Mouse (Mus musculus) T-cell, adult 2 months (primary cell): ENCODE measurements around the gene Sult5a1.

ENCODE experiments used
- DNase-seq: peaks from one replicate; pipeline ENCODE4 v3.0.0; 2022; ENCODE audit warnings: low spot score

The Sult5a1 gene

GRCm38 (mm10) chr8:123135406-123135805, 22.7 kb downstream of the Sult5a1 start:
- DNase-seq, result no peak

GRCm38 (mm10) chr8:123134149-123134713, 23.9 kb downstream of the Sult5a1 start:
- no peak for DNase-seq

- no peak for DNase-seq
Observed at GRCm38 (mm10) chr8:123132953-123133352, 25.2 kb downstream of the Sult5a1 start.

DNA sequence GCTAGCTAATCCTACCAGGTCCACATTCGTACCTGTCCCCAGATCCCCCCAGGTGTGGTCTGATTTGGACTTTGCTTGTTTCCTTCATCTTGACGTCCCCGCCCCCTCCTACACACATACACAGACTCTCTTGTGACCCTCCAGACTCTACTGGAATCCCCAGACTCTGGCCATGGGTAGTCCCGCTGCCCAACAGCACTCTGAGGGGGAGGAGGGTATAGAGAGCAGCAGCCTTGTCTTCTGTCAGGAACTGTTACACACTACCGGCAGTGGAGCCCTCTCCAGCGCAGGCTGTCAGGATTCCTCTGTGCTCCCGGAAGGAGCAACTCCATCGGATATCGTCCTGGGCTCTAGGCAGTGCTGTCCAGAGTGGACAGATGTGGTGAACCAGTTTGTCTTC, 27.1 kb downstream of the Sult5a1 start:
- no peak for DNase-seq

DNA sequence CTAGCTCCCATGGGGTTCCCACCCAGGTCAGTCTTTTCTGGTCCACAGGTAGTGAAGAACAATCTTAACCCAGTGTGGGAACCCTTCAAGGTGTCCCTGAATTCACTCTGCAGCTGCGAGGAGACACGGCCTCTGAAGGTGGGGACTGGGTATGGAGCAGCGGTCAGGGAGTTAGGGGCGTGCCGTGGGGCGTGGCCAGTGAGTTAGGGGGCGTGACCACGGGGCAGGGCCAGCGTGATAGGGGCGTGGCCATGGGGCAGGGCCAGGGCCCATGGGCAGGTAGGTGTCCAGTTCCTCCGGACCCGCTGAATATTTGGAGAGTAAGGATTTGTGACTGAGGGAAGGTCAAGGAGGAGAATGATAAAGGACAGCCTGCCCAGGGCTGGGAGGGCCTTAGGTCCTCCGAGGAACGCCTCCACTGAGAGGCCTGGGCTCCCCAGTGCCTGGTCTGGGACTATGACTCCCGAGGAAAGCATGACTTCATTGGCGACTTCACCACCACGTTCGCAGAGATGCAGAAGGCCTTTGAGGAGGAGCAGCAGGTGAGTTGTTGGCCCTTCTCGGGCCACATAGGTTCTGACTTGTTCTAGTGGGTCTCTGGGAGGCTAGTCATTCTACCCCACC, 31.8 kb downstream of the Sult5a1 start:
- no peak for DNase-seq

- no peak for DNase-seq
Observed at GRCm38 (mm10) chr8:123122670-123123069, 35.4 kb downstream of the Sult5a1 start.

GRCm38 (mm10) chr8:123122059-123122458, 36.1 kb downstream of the Sult5a1 start:
- DNase-seq, result no peak

- DNase-seq, result no peak
Observed at GRCm38 (mm10) chr8:123117744-123118143, 40.4 kb downstream of the Sult5a1 start.

DNA sequence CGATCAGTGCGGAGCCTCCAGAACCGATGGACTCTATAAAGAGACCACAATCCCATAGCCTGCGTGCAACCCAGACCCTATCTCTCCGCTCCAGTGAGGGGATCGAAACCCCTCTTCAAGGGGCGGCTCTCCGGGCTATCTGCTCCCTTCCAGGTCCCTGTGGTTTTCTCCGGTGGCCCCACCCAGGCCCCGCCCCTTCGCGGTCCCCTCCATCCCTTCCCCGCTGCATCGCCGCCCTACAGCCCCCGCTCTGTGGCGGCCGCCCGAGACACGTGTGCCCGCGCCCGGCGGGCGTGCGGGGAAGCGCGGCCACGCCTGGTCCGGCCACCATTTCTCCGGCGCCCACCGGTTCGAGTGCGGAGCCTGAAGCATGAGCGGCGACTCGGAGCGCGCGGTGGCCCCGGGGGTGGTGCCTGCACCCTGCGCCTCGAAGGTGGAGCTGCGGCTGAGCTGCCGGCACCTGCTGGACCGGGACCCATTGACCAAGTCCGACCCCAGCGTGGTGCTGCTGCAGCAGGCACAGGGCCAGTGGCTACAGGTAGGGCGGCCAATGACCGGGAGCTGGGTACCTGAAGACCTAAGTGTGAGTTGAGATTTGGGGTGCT, 40.9 kb downstream of the Sult5a1 start, which contains the start of gene Cpne7:
Gene Cpne7, plus strand, starts transcription at position 248 of the 605 bp plus-strand sequence.
- no peak for DNase-seq

GRCm38 (mm10) chr8:123114644-123115043, 43.5 kb downstream of the Sult5a1 start:
- no peak for DNase-seq

DNA sequence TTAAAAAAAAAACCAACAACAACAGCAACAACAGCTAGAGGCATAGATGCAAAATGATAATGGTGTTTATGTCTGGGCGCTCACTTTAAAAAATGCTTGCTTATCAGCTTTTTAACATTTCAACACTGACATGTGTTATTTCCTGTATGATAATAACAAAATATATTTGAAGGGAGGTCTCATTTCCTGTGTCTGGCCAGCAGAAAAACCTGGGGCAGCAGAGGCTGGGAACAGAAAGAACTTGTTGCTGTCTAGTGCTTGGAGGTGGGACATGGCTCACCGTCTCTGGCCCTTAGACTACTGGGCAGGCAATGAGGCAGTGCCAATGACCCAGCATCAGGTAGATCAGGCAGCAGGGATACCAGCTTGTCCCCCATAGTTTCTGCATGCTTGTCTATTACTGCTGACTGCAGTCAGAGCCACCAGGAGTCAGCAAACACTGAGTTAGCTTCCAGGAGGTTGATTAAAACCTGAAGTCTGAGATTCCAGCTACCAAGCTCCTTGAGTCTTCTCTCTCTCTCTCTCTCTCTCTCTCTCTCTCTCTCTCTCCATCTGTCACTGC, 44.1 kb downstream of the Sult5a1 start:
- no peak for DNase-seq

DNA sequence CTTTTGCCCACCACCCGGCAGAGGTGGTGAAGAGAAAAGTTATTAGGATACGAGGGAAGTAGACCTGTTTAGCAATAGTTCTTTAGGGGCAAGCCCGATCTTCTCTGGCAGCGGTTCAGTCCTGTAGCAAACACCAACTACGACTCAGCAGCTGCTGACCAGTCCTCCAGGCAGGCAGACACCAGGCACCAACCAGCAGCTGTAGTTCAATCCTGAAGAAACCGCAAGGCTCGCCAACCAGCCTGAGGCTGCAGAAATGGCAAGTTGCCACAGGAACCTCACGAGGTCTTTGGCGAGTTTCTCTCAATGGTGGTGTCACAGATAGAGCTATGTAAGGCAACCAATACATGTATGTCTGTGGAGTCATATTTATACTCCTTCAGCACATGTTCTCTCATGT, 45.2 kb downstream of the Sult5a1 start:
- no peak for DNase-seq

- peak; percentile 58 for DNase-seq
Observed at GRCm38 (mm10) chr8:123110649-123111048, 47.5 kb downstream of the Sult5a1 start.

DNA sequence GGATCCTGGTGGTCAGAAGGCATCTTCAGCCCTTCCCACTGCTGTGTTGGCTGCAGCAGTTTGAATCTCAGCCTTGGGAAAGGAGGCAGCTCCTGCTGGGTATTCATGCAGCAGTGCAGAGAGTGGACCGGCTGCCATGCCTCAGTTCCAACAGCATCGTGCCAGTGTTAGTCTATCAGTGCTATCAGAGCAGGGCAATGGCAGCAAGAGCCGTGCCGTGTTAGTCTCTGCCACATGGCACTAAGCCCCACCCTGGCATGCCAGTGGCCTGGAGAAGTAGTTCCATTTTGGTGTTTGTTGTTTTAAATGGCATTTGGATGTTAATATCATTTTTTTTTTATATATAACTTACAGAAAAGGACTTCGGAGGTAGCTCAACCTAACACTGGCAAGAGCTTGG, 49.2 kb downstream of the Sult5a1 start:
- no peak for DNase-seq

DNA sequence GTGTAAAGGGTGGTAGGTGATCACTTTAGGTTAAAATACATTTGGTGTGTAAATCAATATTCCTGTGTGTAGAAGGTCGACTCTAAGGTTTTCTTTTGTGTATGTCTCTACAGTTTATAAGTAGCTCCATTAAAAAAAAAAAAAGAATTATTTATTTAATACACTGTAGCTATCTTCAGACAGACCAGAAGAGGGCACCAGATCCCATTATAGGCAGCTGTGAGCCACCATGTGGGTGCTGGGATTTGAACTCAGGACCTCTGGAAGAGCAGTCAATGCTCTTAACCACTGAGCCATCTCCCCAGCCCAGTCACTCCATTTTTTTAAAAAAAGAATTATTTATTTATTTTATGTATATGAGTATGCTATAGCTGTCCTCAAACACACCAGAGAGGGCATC, 50.1 kb downstream of the Sult5a1 start:
- no peak for DNase-seq

DNA sequence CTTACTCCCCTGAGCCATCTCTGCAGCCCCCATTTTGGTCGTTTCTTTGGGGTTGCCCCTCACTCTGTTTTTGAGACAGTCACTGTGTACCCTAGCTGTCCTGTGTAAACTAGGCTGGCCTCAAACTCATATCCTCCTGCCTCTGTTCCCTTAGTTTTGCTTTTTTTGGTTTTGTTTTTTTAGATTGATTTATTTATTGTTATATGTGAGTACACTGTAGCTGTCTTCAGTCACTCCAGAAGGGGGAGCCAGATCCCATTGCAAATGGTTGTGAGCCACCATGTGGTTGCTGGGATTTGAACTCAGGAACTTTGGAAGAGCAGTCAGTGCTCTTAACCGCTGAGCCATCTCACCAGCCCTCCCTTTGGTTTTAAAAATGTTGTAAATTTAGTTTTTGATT, 51.6 kb downstream of the Sult5a1 start:
- DNase-seq, result peak; percentile 31

- peak; percentile 24 for DNase-seq
Observed at GRCm38 (mm10) chr8:123105553-123106326, 52.4 kb downstream of the Sult5a1 start.

- no peak for DNase-seq
Observed at GRCm38 (mm10) chr8:123104046-123104767, 53.9 kb downstream of the Sult5a1 start.

GRCm38 (mm10) chr8:123103285-123103684, 54.8 kb downstream of the Sult5a1 start:
- DNase-seq, result no peak

DNA sequence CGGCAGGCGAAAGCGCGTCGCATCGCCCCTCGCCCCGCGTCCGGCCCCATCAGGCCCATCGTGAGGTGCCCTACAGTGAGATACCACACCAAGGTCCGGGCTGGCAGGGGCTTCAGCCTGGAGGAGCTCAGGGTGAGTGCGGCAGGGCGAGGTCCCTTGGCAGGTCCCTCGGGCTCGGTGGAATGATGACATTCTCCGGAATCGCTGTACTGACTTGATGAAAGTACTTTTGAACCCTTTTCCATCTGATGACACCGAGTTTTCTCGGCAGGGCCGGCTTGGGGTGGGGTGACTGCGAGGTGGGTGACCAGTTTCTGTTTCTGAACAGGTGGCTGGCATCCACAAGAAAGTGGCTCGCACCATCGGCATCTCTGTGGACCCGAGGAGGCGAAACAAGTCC, 55.3 kb downstream of the Sult5a1 start:
- DNase-seq, result peak; percentile 13

DNA sequence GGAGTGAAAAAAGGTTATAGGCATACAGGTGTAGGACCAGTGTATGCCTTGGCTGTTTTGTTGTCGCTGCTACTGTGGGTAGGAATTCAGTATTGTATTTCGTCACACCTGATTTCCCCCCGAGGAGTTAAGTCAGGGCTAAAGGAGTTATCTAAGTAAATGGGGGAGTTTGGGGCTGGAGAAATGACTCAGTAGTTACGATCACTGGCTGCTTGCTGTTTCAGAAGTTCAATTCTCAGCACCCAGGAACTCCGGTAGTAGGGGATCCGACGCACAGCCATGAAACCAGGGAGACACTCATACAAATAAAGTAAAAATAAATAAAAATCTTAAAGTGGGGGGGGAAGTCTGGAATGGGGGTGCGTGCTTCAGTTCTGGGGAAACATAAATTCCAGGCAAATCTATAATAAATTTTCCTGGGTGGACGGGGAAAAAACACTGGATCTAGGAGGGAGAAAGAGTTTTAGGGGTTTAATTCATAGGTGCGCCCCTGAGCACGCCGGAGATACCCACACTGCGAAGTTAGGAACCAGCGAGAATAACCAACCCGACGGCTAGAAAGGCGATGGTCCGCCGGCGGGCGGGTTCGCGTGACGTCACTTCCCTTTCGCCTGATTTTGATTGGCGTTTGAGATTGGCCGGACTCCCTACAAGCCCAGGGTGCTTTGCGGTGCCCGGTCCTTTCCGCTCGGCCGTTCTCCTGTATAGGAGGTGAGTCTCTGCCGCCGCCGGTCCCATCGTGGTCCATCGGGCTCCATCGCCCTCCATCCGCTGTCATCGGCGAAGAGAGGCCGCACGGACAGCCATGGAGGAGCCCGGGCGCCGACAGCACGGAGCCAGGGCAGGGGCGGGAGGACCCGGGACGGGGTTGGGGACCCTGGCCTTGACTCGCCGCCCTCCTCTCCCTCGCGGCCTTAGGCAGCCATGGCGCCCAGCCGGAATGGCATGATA, 56.1 kb downstream of the Sult5a1 start, which contains the start of gene Rpl13:
Gene Rpl13, plus strand, starts transcription at position 616 of the 951 bp plus-strand sequence.
- DNase-seq, result peak; percentile 86
